Mouse (Mus musculus): ENCODE results near the gene Tmeff1. TPM values are rescaled to one million over a fixed set of nuclear protein-coding genes. Genes with fewer than 3 reads are reported as not detected.
A peak's percentile ranks its signal among the peaks of the same experiment; 100 is the strongest.

Tmeff1 gene
- polyA plus RNA-seq, 1 experiment from 2014 or later, result 29.4 TPM

DNA sequence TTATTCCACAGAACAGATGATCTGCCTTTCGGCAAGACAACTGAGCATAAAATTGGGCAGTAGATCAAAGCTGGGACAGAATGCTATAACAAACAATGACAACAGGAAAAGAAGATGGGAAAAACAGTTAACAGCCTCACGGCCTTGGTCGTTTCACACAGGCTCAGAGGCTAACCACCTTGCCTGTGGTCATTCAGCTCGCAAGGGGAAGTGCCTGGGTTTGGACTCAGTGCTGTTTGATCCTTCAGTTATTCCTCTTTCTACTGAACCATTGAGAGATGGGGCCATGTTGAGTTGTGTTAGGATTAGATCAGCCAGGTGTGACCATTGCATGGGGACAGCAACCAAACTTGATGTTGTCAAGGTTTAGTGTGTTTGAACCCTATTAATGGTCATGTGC is 75.2 kb downstream of the Tmeff1 start:
- DNase-seq (ENCODE audit: low spot score) (no peak), ATAC-seq (no peak)
- Histone ChIP-seq H3K9me3 (ENCODE audit: low read length) (no peaks in the 10 kb centered on the region), H3K4me2 (replicated peaks; ENCODE audit: low read depth, low read length) (no peak overlapping the region), H3K9ac (replicated peaks; ENCODE audit: low read depth) (no peak overlapping the region), H3K36me3 (ENCODE audit: insufficient read depth, low read length) (no peaks in the 10 kb centered on the region), H3K4me1 (ENCODE audit: insufficient read depth, low read depth, low read length) (no peaks in the 10 kb centered on the region; the same call in 1 of the 2 replicates), H3K4me3 (ENCODE audit: low read depth, low read length) (no peak overlapping the region), H3K27ac (ENCODE audit: low read length) (no peak overlapping the region), H3K27me3 (replicated peaks; ENCODE audit: insufficient read depth, low read length) (no peaks in the 10 kb centered on the region)
- TF ChIP-seq CTCF (IDR thresholded peaks at IDR 0.05) (no peak), EP300 (IDR thresholded peaks at IDR 0.05) (no peak)
- whole genome bisulfite sequencing, result 81% methylated on average over 4 of the region's 4 CpGs

DNA sequence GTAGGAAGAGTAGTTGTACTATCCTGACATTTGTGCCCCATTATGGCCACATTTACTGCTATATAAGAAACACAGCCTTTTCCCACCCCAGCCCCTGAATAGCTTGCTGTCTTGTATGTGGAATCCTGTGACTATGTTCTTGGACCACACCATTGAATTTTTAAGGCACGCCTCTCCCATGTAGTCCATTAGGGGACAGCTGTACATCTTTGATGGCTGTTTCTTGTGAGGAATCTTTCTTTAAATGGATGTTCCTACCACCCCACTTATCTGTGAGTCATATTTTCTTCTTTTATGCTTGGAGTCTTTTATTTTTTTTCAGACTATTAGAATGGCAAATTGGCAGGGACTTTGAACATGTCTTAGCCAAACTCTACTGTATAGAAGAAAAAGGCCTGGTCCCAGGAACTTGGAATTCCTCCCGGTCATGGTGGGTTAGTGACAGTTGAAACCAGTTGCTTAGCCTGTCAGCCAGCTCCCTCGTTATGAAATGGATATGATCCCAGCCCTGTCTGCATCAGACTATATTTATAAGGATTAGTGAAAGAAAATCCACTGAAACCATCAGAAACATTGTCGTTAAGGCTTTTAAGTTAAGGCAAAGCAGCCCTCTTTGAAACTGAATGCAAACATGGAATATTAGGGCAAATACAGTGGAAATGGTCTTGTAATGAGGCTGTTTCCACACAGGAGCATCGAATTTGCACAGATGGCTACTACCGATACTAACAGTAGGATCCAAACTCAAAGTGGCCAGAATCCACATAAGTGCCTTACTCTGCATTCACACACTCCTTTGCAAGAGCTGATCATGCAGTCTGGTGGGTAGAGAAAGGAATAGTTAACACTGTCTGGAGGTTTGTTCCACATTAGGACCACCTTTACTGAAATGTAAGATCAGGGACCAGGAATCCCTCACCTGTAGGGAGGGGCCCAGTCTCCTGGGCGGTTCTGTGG is 75.9 kb downstream of the Tmeff1 start:
- Histone ChIP-seq H3K27me3 (replicated peaks; ENCODE audit: insufficient read depth, low read length) (no peaks in the 10 kb centered on the region), H3K4me3 (ENCODE audit: low read depth, low read length) (no peak overlapping the region), H3K4me2 (replicated peaks; ENCODE audit: low read depth, low read length) (no peak overlapping the region), H3K9me3 (ENCODE audit: low read length) (no peaks in the 10 kb centered on the region), H3K9ac (replicated peaks; ENCODE audit: low read depth) (no peak overlapping the region), H3K4me1 (ENCODE audit: insufficient read depth, low read depth, low read length) (no peaks in the 10 kb centered on the region; the same call in 1 of the 2 replicates), H3K27ac (ENCODE audit: low read length) (no peak overlapping the region), H3K36me3 (ENCODE audit: insufficient read depth, low read length) (no peaks in the 10 kb centered on the region)
- ATAC-seq (peak; percentile 44; the same call in 1 of the 2 replicates), DNase-seq (ENCODE audit: low spot score) (peak; percentile 29)
- TF ChIP-seq EP300 (IDR thresholded peaks at IDR 0.05) (no peak), CTCF (IDR thresholded peaks at IDR 0.05) (no peak)
- 79% methylated on average over 7 of the region's 7 CpGs for WGBS

DNA sequence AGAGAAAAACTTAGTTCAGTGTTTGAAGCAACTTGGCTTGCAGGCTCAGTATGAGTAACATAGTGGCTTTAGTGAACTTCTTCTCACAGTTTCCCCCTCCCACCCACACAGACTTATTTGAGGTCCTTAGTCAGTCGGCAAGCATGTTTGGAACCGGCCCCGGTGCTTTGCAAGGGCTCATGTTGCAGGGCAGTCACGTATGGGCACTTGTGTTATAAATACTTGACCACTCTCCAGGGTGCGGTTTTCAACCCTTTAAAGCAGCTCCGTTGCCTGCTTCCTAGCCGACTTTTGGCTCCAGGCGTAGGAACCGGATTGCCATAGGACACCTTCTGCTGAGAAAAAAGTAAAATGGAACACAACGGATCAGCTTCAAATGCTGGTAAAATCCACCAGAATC is 78.3 kb downstream of the Tmeff1 start, which contains the start of gene Cavin4:
Cavin4 (plus strand) TSS at position 244 of the 400 bp plus-strand sequence.
- Histone ChIP-seq H3K9ac (replicated peaks; ENCODE audit: low read depth) (no peak within 1 kb of the TSS), H3K27me3 (replicated peaks; ENCODE audit: insufficient read depth, low read length) (no peaks in the 10 kb centered on the region), H3K4me3 (ENCODE audit: low read depth, low read length) (no peak within 1 kb of the TSS), H3K36me3 (ENCODE audit: insufficient read depth, low read length) (no peaks in the 10 kb centered on the region), H3K4me1 (ENCODE audit: insufficient read depth, low read depth, low read length) (no peaks in the 10 kb centered on the region; the same call in 1 of the 2 replicates), H3K9me3 (ENCODE audit: low read length) (no peaks in the 10 kb centered on the region), H3K27ac (ENCODE audit: low read length) (no peak within 1 kb of the TSS), H3K4me2 (replicated peaks; ENCODE audit: low read depth, low read length) (no peak within 1 kb of the TSS; the same call in 1 of the 2 replicates)
- TF ChIP-seq EP300 (IDR thresholded peaks at IDR 0.05) (no peak), CTCF (IDR thresholded peaks at IDR 0.05) (no peak)
- ATAC-seq, result peak; percentile 52; the same call in 1 of the 2 replicates
- 68% methylated on average over 10 of the region's 10 CpGs for WGBS
- peak; percentile 45 for DNase-seq (ENCODE audit: low spot score)

DNA sequence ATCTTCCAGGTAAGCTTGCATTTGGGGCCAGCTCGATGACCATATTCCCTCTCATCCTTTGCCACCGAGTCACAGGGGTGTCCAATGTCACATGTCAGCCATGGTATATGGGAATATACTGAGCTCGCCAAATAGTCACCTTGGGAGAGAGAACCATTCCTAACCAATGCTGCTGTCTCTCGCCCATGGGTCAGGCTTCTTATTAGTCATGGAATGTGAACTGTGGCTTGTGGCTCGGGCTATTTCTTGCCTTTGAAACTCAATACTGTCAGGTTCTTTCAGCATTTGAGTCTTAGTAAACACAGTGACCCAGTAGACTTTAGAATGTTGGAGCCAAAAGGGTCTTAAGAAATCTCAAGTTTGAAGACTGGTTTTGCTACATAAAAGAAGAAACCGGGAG is 79.0 kb downstream of the Tmeff1 start:
- Histone ChIP-seq H3K4me1 (ENCODE audit: insufficient read depth, low read depth, low read length) (no peaks in the 10 kb centered on the region; the same call in 1 of the 2 replicates), H3K36me3 (ENCODE audit: insufficient read depth, low read length) (no peaks in the 10 kb centered on the region), H3K4me2 (replicated peaks; ENCODE audit: low read depth, low read length) (no peak overlapping the region; the same call in 1 of the 2 replicates), H3K9ac (replicated peaks; ENCODE audit: low read depth) (no peak overlapping the region), H3K27ac (ENCODE audit: low read length) (no peak overlapping the region), H3K4me3 (ENCODE audit: low read depth, low read length) (no peak overlapping the region), H3K9me3 (ENCODE audit: low read length) (no peaks in the 10 kb centered on the region), H3K27me3 (replicated peaks; ENCODE audit: insufficient read depth, low read length) (no peaks in the 10 kb centered on the region)
- ATAC-seq (no peak), DNase-seq (ENCODE audit: low spot score) (no peak)
- 84% methylated on average over 6 of the region's 6 CpGs for WGBS
- no peak for TF ChIP-seq CTCF (IDR thresholded peaks at IDR 0.05)
- no peak for TF ChIP-seq EP300 (IDR thresholded peaks at IDR 0.05)

DNA sequence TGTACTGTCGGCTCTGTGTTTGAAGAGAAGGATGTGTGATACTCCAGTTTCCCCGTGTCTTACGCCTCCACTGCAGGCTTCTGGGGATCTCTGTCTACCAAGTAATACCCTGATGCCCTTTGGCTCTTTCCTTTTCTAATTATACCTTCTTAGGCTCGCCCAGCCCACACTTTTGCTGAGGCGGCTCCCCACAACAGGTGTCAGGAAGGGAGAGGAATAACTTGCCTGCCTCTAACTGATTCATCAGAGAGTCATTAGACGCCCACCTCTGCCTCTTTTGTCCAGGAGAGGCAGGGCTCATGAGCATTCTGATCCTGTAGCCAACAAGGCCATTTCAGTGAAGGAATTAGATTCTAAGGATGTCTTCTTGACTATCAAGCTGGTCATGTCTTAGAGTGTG is 82.3 kb downstream of the Tmeff1 start:
- Histone ChIP-seq H3K27me3 (replicated peaks; ENCODE audit: insufficient read depth, low read length) (no peaks in the 10 kb centered on the region), H3K9me3 (ENCODE audit: low read length) (no peaks in the 10 kb centered on the region), H3K4me2 (replicated peaks; ENCODE audit: low read depth, low read length) (no peak overlapping the region), H3K27ac (ENCODE audit: low read length) (no peak overlapping the region), H3K4me3 (ENCODE audit: low read depth, low read length) (no peak overlapping the region), H3K9ac (replicated peaks; ENCODE audit: low read depth) (no peak overlapping the region), H3K4me1 (ENCODE audit: insufficient read depth, low read depth, low read length) (no peaks in the 10 kb centered on the region), H3K36me3 (ENCODE audit: insufficient read depth, low read length) (no peaks in the 10 kb centered on the region)
- 81% methylated on average over 6 of the region's 6 CpGs for WGBS
- DNase-seq (ENCODE audit: low spot score) (no peak), ATAC-seq (no peak)
- no peak for TF ChIP-seq EP300 (IDR thresholded peaks at IDR 0.05)
- no peak for TF ChIP-seq CTCF (IDR thresholded peaks at IDR 0.05)

DNA sequence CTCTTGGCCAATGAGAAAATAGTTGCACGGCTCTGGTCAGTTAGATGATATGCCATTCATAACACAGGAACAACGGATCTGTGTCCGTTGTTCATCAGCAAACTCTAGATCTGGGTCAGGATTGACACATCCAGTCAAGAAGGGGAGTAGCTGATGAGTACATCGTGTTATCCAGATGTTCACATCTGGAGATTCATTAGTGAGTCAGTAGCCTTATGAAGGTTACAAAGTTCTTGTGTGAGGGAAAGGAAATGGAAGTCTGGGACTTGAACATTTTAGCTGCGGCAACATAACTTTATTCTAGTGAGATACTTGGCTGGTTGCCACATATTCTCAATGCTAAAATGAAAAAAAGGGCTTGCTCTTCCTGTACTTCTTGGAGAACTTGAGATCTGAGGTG is 87.9 kb downstream of the Tmeff1 start:
- H3K4me2 ChIP-seq (replicated peaks; ENCODE audit: low read depth, low read length), result no peak overlapping the region
- no peak overlapping the region for H3K9ac ChIP-seq (replicated peaks; ENCODE audit: low read depth)
- no peak overlapping the region for H3K4me3 ChIP-seq (ENCODE audit: low read depth, low read length)
- DNase-seq (ENCODE audit: low spot score) (peak; percentile 69), ATAC-seq (peak; percentile 77)
- H3K27me3 ChIP-seq (replicated peaks; ENCODE audit: insufficient read depth, low read length), result no peaks in the 10 kb centered on the region
- no peaks in the 10 kb centered on the region for H3K36me3 ChIP-seq (ENCODE audit: insufficient read depth, low read length)
- no peaks in the 10 kb centered on the region; the same call in 1 of the 2 replicates for H3K4me1 ChIP-seq (ENCODE audit: insufficient read depth, low read depth, low read length)
- no peak overlapping the region for H3K27ac ChIP-seq (ENCODE audit: low read length)
- TF ChIP-seq EP300 (IDR thresholded peaks at IDR 0.05), result no peak
- TF ChIP-seq CTCF (IDR thresholded peaks at IDR 0.05), result no peak
- no peaks in the 10 kb centered on the region for H3K9me3 ChIP-seq (ENCODE audit: low read length)
- 56% methylated on average over 5 of the region's 5 CpGs for WGBS

Measured in lung, postnatal 0 days (tissue).